Mouse (Mus musculus) myocyte (in vitro differentiated cells): Measurements from ENCODE around the gene Tgoln1. TPM values are rescaled to one million over a fixed set of nuclear protein-coding genes. Genes with fewer than 3 reads are reported as not detected.

Source experiments
- H3K27me3 ChIP-seq: one replicate; pipeline ENCODE4 v1.6.1; 2011; ENCODE audit not compliant: control insufficient read depth, insufficient read depth, insufficient read length
- H3K36me3 ChIP-seq: one replicate; pipeline ENCODE4 v1.6.1; 2011; ENCODE audit not compliant: control insufficient read depth, insufficient read depth
- H3K4me2 ChIP-seq: one replicate; pipeline ENCODE4 v1.6.1; 2011; ENCODE audit warnings: low read depth, control low read depth
- H3K4me3 ChIP-seq: one replicate; pipeline ENCODE4 v1.5.1; 2011; ENCODE audit warnings: mild to moderate bottlenecking, control low read depth, moderate library complexity
- H3K79me2 ChIP-seq: one replicate; pipeline ENCODE4 v1.6.1; 2011; ENCODE audit not compliant: control insufficient read depth, insufficient read depth
- H3ac ChIP-seq: one replicate; pipeline ENCODE4 v1.6.1; 2011; ENCODE audit not compliant: control insufficient read depth, insufficient read length
- CEBPB ChIP-seq: IDR thresholded peaks from 2 replicates; pipeline ENCODE4 v1.6.1; 2011; ENCODE audit warnings: mild to moderate bottlenecking, moderate library complexity; ENCODE audit not compliant: poor library complexity, insufficient read depth, severe bottlenecking
- E2F4 ChIP-seq: IDR thresholded peaks from one replicate; pipeline ENCODE4 v1.6.1; 2011; ENCODE audit warnings: mild to moderate bottlenecking, control low read depth, moderate library complexity; ENCODE audit not compliant: insufficient read depth
- MAX ChIP-seq: IDR thresholded peaks from one replicate; pipeline ENCODE4 v1.6.1; 2011; ENCODE audit warnings: low read depth, mild to moderate bottlenecking, control low read depth
- MYOD1 ChIP-seq, 3 experiments: IDR thresholded peaks; one replicate each; pipeline ENCODE4 v1.6.1; 2011; ENCODE audit warnings: control low read depth in 2 of 3, low read depth in 2 of 3, mild to moderate bottlenecking in 2 of 3, moderate library complexity in 1 of 3; ENCODE audit not compliant: insufficient read length in 2 of 3, control insufficient read depth in 1 of 3
- MYOG ChIP-seq, 3 experiments: IDR thresholded peaks; one replicate each; pipeline ENCODE4 v1.6.1; 2011; ENCODE audit warnings: control low read depth in 2 of 3, low read depth in 2 of 3, mild to moderate bottlenecking in 2 of 3; ENCODE audit not compliant: insufficient read length in 2 of 3, control insufficient read depth in 1 of 3, insufficient read depth in 1 of 3
- POLR2A ChIP-seq: IDR thresholded peaks from one replicate; pipeline ENCODE4 v1.6.1; 2011; ENCODE audit warnings: low read depth, mild to moderate bottlenecking, control low read depth, moderate library complexity; ENCODE audit not compliant: insufficient read length
- POLR2AphosphoS2 ChIP-seq: IDR thresholded peaks from one replicate; pipeline ENCODE4 v1.6.1; 2011; ENCODE audit warnings: low read depth, control low read depth; ENCODE audit not compliant: insufficient read length
- REST ChIP-seq: IDR thresholded peaks from one replicate; pipeline ENCODE4 v1.6.1; 2011; ENCODE audit warnings: mild to moderate bottlenecking, control low read depth, moderate library complexity; ENCODE audit not compliant: insufficient read depth, insufficient read length
- SRF ChIP-seq: IDR thresholded peaks from one replicate; pipeline ENCODE4 v1.6.1; 2011; ENCODE audit warnings: low read depth; ENCODE audit not compliant: control insufficient read depth, insufficient read length
- TCF12 ChIP-seq: IDR thresholded peaks from one replicate; pipeline ENCODE4 v1.6.1; 2011; ENCODE audit warnings: mild to moderate bottlenecking, control low read depth; ENCODE audit not compliant: poor library complexity, insufficient read depth, severe bottlenecking
- TCF3 ChIP-seq: IDR thresholded peaks from one replicate; pipeline ENCODE4 v1.6.1; 2011; ENCODE audit warnings: low read depth, control low read depth; ENCODE audit not compliant: insufficient read length
- USF1 ChIP-seq: IDR thresholded peaks from one replicate; pipeline ENCODE4 v1.6.1; 2011; ENCODE audit warnings: low read depth, mild to moderate bottlenecking, control low read depth, moderate library complexity
- polyA plus RNA-seq: library from polyadenylated mRNA; unstranded; fragments of >200 nt; fragmentation: generic; extraction: Trizol; gene quantifications from one replicate; pipeline ENCODE4 v1.2.1, GENCODE M21; 2012; ENCODE audit warnings: missing spikeins

Gene Tgoln1
- polyA plus RNA-seq, 1 experiment = 16.3 TPM

DNA sequence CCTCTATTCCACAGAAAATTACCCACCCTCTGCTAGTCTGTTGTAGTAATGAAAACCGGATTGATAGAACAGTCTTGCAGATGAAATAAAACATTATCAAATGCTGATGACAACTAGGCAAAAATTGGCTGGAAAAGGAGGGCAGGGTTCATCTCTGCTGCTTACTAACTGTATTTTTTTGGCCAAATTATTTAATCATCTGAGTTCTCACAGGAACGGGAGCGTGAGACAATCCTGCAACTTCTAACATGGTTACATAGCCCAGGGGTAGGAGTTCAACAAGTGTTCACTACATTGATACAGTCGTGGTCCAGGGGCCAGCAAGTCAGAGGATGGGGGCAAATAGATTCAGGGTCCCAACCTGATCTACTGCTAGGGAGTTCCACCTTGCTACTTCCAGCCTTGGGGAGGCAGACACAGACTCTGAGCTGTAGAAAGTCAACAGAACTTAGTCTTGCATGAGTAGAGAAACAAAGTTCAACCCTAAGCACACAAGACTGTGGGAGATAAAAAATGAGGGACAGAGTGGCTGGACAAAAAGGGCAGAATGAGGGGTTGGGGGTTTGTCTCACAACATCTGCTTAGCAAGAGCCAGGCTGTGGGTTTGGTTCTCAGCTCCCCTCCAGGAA, 33.5 kb downstream of the Tgoln1 start:
- H3K27me3 ChIP-seq = no peaks in the 10 kb centered on the region
- H3K4me2 ChIP-seq = no peak overlapping the region
- no peaks in the 10 kb centered on the region for H3K79me2 ChIP-seq

DNA sequence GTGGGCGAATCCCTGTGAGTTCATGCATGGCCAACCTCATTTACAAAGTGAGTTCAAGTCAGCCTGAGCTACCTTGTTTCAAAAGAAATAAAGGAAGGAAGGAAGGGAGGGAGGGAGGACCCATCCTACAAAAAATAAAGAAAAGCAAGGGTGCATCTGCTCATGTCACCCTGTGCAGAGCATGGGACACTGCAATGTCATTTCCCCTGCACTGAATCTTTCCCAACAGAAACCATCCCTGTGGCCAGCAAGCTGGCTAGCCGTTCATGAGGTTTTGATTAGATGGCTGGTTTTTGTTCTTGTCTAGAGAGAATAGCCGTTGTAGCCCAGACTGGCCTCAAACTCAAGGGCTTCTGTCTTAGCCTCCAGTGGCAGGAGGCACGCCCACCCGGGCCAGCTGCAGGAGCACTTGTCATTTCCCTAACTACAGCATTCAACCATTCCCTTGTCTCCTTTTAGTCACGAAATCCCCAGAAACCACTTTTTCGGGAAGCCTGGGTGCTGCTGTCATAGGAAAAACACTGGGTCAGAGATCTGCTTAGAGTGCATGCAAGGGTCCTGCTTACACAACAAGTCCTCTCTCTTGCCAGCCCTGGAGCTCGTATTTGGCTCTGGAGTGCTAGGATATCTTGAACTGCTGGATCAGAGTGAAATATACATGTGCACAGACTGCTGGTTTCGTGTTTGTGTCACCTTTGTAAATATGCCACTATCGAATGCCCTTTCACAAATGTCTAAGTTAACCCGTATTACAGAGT, 35.0 kb downstream of the Tgoln1 start:
- Histone ChIP-seq H3K4me2 (no peak overlapping the region), H3K27me3 (no peaks in the 10 kb centered on the region), H3ac (no peak overlapping the region), H3K79me2 (no peaks in the 10 kb centered on the region), H3K4me3 (no peak overlapping the region), H3K36me3 (no peaks in the 10 kb centered on the region)
- TF ChIP-seq MYOD1 (IDR thresholded peaks at IDR 0.05; ENCODE audit: control insufficient read depth in 1 of 3, insufficient read length in 2 of 3, low read depth in 2 of 3) (peak in 1 of 3 experiments; percentile 7), POLR2A (no peak)

More for the DNA sequence above, 33.5 kb downstream of the Tgoln1 start:
- Histone ChIP-seq H3ac (no peak overlapping the region), H3K36me3 (no peaks in the 10 kb centered on the region), H3K4me3 (no peak overlapping the region)
- TF ChIP-seq USF1 (no peak), MYOD1 (IDR thresholded peaks at IDR 0.05; ENCODE audit: control insufficient read depth in 1 of 3, insufficient read length in 2 of 3, low read depth in 2 of 3) (no peak), E2F4 (no peak)

DNA sequence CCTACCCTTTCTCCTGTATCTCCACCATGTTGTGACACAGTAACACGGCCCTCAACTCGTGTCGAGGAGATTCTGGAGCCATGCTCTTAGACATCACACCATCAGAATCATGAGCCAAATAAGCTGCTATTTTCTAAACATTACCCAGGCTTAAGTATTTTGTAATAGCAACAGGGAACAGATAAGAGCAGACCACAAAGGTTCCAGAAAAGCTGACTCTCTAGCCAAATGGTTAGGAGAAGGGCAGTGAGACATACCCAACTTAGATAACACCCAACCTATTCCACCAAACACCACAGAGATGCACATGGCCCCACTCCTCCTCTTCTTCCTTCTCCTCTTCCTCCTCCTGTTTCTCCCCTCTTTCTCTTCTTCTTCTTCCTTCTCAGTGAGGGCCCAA, 40.8 kb downstream of the Tgoln1 start:
- Histone ChIP-seq H3K36me3 (no peaks in the 10 kb centered on the region), H3K27me3 (no peaks in the 10 kb centered on the region), H3K79me2 (no peaks in the 10 kb centered on the region)

DNA sequence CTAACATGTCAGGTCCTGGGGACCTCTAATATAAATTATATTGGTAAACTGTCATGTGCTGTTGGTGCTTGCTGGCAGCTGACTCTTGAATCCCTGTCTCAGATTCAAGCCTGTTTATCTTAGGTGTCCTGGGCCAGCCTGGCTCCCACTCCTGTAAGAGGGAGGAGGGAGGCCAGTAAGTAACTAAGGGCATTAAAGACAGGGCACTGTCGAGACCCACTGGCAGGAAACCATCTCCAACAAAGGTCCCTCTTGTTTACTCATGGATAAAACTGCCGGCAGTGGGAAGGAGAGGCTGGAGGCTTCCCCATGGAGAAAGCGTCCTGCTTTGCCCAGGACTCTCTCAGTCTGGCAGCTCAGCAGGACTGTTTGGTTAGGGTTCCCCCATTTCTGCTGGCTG, 45.0 kb downstream of the Tgoln1 start:
- no peak for TF ChIP-seq MYOD1 (IDR thresholded peaks at IDR 0.05; ENCODE audit: control insufficient read depth in 1 of 3, insufficient read length in 2 of 3, low read depth in 2 of 3)
- TF ChIP-seq USF1 = no peak
- TF ChIP-seq MAX = no peak
- no peak for TF ChIP-seq MYOG (IDR thresholded peaks at IDR 0.05; ENCODE audit: control insufficient read depth in 1 of 3, insufficient read depth in 1 of 3, insufficient read length in 2 of 3, low read depth in 2 of 3)
- no peak for TF ChIP-seq REST
- Histone ChIP-seq H3K27me3 (no peaks in the 10 kb centered on the region), H3K36me3 (no peaks in the 10 kb centered on the region), H3K4me2 (no peak overlapping the region), H3ac (no peak overlapping the region), H3K4me3 (no peak overlapping the region), H3K79me2 (no peaks in the 10 kb centered on the region)

More for the DNA sequence above, 40.8 kb downstream of the Tgoln1 start:
- TF ChIP-seq POLR2A (no peak), TCF3 (no peak), MYOD1 (IDR thresholded peaks at IDR 0.05; ENCODE audit: control insufficient read depth in 1 of 3, insufficient read length in 2 of 3, low read depth in 2 of 3) (no peak), MAX (no peak), SRF (no peak), E2F4 (no peak), REST (no peak), POLR2AphosphoS2 (no peak), TCF12 (no peak), USF1 (no peak), CEBPB (no peak), MYOG (IDR thresholded peaks at IDR 0.05; ENCODE audit: control insufficient read depth in 1 of 3, insufficient read depth in 1 of 3, insufficient read length in 2 of 3, low read depth in 2 of 3) (no peak)
- no peak overlapping the region for H3K4me3 ChIP-seq
- no peak overlapping the region for H3K4me2 ChIP-seq
- no peak overlapping the region for H3ac ChIP-seq

DNA sequence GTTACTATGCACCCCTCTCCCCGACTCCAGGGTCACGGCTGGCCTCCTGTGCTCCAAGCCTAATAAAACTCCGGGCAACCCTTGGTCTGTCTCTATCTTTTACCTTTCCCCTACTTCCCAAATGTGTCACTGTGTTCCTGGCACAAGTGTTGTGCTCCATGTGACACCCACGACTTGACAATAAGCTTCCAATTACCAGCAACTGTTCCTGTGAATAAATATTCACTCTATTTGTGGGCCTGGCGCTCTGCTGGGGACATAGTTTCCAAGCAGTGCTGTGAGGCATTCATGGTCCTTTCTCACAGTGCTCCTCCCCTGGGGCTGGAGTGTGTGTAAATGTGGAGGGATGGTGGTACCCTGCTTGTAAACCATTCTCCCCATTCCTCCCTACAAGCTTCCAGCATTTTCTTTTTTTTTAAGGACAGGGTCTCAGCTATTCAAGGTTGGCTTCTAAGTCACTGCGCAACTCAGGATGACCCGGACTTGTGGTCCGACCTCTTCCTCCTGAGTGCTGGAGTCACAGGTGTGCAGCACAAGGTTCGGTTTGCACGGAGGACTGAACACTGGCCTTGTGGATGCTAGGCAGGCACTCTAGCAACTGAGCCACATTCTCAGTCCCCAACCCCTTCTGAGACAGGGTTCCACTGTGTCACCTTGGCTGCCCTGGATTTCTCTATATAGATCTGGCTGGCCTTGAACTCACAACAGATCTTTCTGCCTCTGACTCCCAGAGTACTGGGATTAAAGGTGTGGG, 46.0 kb downstream of the Tgoln1 start:
- H3K4me2 ChIP-seq = no peak overlapping the region
- H3K4me3 ChIP-seq = no peak overlapping the region
- no peaks in the 10 kb centered on the region for H3K27me3 ChIP-seq
- no peak for TF ChIP-seq USF1
- no peak for TF ChIP-seq TCF3
- TF ChIP-seq REST = no peak
- no peak for TF ChIP-seq MYOG (IDR thresholded peaks at IDR 0.05; ENCODE audit: control insufficient read depth in 1 of 3, insufficient read depth in 1 of 3, insufficient read length in 2 of 3, low read depth in 2 of 3)
- H3ac ChIP-seq = no peak overlapping the region
- H3K36me3 ChIP-seq = no peaks in the 10 kb centered on the region
- no peaks in the 10 kb centered on the region for H3K79me2 ChIP-seq
